Mouse (Mus musculus) liver, embryonic 11.5 days (tissue): ENCODE results near the gene Rps24. TPM values are rescaled to one million over a fixed set of nuclear protein-coding genes. Genes with fewer than 3 reads are reported as not detected.

Source experiments
- ATAC-seq: fragments of 200-750 bp; cut with Nextera tagmentation; replicated peaks from 2 replicates; pipeline ENCODE4 v1.8.0; 2017; ENCODE audit warnings: moderate number of reproducible peaks, mild to moderate bottlenecking, moderate TSS enrichment, moderate library complexity; ENCODE audit not compliant: low FRiP score
- DNase-seq: peaks from one replicate; pipeline ENCODE4 v3.0.0-alpha.2; 2017; ENCODE audit warnings: low spot score
- H3K27ac ChIP-seq: fragments of 300-500 bp; sonication (generic); 2 replicates; pipeline ENCODE4 v1.5.1; 2014; ENCODE audit warnings: mild to moderate bottlenecking, low read depth, low read length, control low read depth
- H3K27me3 ChIP-seq: fragments of 300-500 bp; sonication (generic); replicated peaks from 2 replicates; pipeline ENCODE4 v1.6.1; 2014; ENCODE audit warnings: low read length, mixed read lengths; ENCODE audit not compliant: control insufficient read depth, insufficient read depth
- H3K36me3 ChIP-seq: fragments of 300-500 bp; sonication (generic); 2 replicates; pipeline ENCODE4 v1.6.1; 2014; ENCODE audit warnings: mild to moderate bottlenecking, low read length, moderate library complexity, mixed read lengths; ENCODE audit not compliant: control insufficient read depth, insufficient read depth
- H3K4me1 ChIP-seq: fragments of 300-500 bp; sonication (generic); replicated peaks from 2 replicates; pipeline ENCODE4 v1.6.1; 2014; ENCODE audit warnings: low read length, mixed read lengths; ENCODE audit not compliant: control insufficient read depth, insufficient read depth
- H3K4me2 ChIP-seq: fragments of 300-500 bp; sonication (generic); 2 replicates; pipeline ENCODE4 v1.6.1; 2014; ENCODE audit warnings: mild to moderate bottlenecking, control low read depth, moderate library complexity
- H3K4me3 ChIP-seq: fragments of 300-500 bp; sonication (generic); 2 replicates; pipeline ENCODE4 v1.5.1; 2014; ENCODE audit warnings: low read depth, low read length, control low read depth
- H3K9ac ChIP-seq: fragments of 300-500 bp; sonication (generic); 2 replicates; pipeline ENCODE4 v1.6.1; 2014; ENCODE audit warnings: low read depth, low read length, control low read depth
- H3K9me3 ChIP-seq: fragments of 300-500 bp; sonication (generic); 2 replicates; pipeline ENCODE4 v1.6.1; 2016; ENCODE audit warnings: low read length, inconsistent platforms, mixed read lengths; ENCODE audit not compliant: control insufficient read depth
- WGBS: fragments of 180-500 bp; shearing (Covaris S2); extraction: QIAGEN DNeasy Blood & Tissue Kit; methylation state at CpG from one replicate; pipeline ENCODE4 v1.1.7; 2014; 5-methylcytosine and 5-hydroxymethylcytosine counted together
- polyA plus RNA-seq: library from polyadenylated mRNA; unstranded; fragments of >200 nt; fragmentation: Nextera tagmentation; extraction: Ambion mirVana; gene quantifications from 2 replicates; pipeline ENCODE4 v1.2.1, GENCODE M21; 2014

Gene Rps24
- polyA plus RNA-seq, 1 experiment from 2014 or later, result 1,515 TPM

DNA sequence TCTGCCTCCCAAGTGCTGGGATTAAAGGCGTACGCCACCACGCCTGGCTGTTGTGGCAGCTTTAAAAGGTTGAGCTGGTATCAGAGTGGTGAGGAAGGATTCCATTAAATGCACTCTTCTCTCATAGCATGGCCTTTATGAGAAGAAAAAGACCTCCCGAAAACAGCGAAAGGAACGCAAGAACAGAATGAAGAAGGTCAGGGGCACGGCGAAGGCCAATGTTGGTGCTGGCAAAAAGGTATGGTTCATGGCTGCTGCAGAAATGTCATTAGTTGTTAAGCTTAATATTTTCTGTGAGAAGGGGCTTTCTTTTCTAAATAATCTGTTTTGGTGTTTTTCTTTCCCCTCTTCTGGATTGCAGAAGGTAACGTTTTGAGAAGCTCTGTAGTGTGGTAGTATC, 6.3 kb downstream of the Rps24 start:
- Histone ChIP-seq H3K4me3 (peak overlapping the region; percentile 87), H3K36me3 (peaks cover 52% of the 10 kb centered on the region), H3K9ac (peak overlapping the region; percentile 98), H3K9me3 (no peaks in the 10 kb centered on the region), H3K4me1 (peaks cover 27% of the 10 kb centered on the region), H3K27me3 (no peaks in the 10 kb centered on the region), H3K27ac (peak overlapping the region; percentile 43; the same call in 1 of the 2 replicates), H3K4me2 (peak overlapping the region; percentile 81)
- 80% methylated on average over 9 of the region's 9 CpGs for WGBS
- DNase-seq, result no peak
- no peak for ATAC-seq

GRCm38 (mm10) chr14:24496507-24496906, 9.6 kb downstream of the Rps24 start:
- ATAC-seq, result no peak
- Histone ChIP-seq H3K27me3 (no peaks in the 10 kb centered on the region), H3K27ac (peak overlapping the region; percentile 10; the same call in 1 of the 2 replicates), H3K4me1 (peaks cover 29% of the 10 kb centered on the region), H3K4me2 (no peak overlapping the region), H3K36me3 (peaks cover 60% of the 10 kb centered on the region), H3K9me3 (no peaks in the 10 kb centered on the region), H3K4me3 (no peak overlapping the region), H3K9ac (no peak overlapping the region)
- DNase-seq, result no peak
- WGBS, result 92% methylated on average over 1 of the region's 1 CpGs

DNA sequence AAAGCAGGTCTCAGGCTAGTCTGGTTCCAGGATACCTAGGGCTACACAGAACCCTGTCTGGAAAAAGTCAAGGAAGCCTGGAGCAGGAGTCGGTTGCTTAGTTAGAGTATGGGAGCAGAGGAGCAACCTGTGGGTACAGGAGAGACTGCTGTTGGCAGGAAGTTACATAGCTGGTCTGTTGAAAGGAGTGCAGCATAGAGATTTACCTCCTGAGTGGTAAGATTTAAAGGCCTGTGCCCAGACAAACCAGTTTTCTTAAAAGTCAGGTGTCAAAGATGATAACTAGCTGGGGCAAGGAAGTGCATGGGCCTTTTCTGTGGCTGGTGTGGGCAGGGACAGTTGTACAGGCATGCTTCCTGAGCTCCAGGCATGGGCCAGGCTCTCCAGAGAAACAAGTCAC, 10.5 kb downstream of the Rps24 start:
- 0 out of 2 replicates have a peak overlapping the region, but pooled peaks have one; percentile 13 for H3K27ac ChIP-seq
- H3K36me3 ChIP-seq, result peaks cover 55% of the 10 kb centered on the region
- H3K4me1 ChIP-seq, result peaks cover 24% of the 10 kb centered on the region
- H3K4me2 ChIP-seq, result no peak overlapping the region
- no peak overlapping the region for H3K9ac ChIP-seq
- ATAC-seq (no peak), DNase-seq (no peak)
- no peak overlapping the region for H3K4me3 ChIP-seq
- 82% methylated on average over 1 of the region's 1 CpGs for WGBS
- H3K27me3 ChIP-seq, result no peaks in the 10 kb centered on the region
- H3K9me3 ChIP-seq, result no peaks in the 10 kb centered on the region

- Histone ChIP-seq H3K9me3 (no peaks in the 10 kb centered on the region), H3K4me2 (no peak overlapping the region), H3K27ac (no peak overlapping the region), H3K36me3 (peaks cover 42% of the 10 kb centered on the region), H3K9ac (no peak overlapping the region), H3K27me3 (no peaks in the 10 kb centered on the region), H3K4me3 (no peak overlapping the region), H3K4me1 (peaks cover 14% of the 10 kb centered on the region)
- DNase-seq, result no peak
- WGBS, result 68% methylated on average over 5 of the region's 5 CpGs
- no peak for ATAC-seq
Measured at GRCm38 (mm10) chr14:24498561-24499255, 11.8 kb downstream of the Rps24 start.

- WGBS, result 47% methylated on average over 9 of the region's 9 CpGs
- DNase-seq (no peak), ATAC-seq (no peak)
- peaks cover 7% of the 10 kb centered on the region for H3K4me1 ChIP-seq
- no peak overlapping the region for H3K4me2 ChIP-seq
- no peak overlapping the region for H3K4me3 ChIP-seq
- no peaks in the 10 kb centered on the region for H3K27me3 ChIP-seq
- no peak overlapping the region for H3K27ac ChIP-seq
- H3K9me3 ChIP-seq, result no peaks in the 10 kb centered on the region
- peaks cover 35% of the 10 kb centered on the region for H3K36me3 ChIP-seq
- no peak overlapping the region for H3K9ac ChIP-seq
Measured at GRCm38 (mm10) chr14:24499478-24499877, 12.6 kb downstream of the Rps24 start.

DNA sequence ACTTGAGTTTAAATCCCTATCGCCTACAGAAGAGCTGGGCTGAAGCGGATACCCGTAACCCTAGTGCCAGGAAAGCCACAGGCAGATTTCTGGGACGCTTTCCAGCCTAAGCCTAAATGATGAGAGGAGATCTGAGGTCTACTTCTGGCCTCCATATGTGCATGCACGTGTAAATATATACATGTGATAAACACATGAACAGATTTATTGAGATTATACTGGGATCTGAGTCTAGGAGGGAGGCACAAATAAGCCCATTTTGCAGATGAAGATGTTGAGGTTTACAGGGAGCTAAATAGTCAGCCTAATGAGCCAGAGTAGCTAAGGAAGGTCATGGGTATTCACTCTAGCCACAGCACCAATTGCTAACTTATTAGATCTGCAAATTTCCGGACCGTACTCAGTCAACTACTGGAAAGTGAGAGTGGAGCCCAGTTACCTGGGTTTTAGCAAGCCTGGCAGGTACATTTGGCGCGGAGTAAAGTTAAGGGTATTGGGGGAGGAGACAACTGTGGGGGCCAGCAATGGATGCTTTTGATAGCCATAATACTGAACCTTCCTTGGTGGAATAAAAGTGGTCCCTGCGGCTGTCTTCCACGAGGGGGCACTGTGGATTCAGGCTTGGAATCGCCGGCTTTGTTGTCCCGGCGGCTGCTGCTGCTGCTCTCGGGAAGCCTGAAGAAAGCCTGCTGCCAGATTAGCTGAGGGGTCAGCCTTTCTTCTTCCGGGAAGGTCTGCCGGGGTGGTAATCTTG, 13.3 kb downstream of the Rps24 start:
- Histone ChIP-seq H3K9me3 (no peaks in the 10 kb centered on the region), H3K36me3 (peaks cover 29% of the 10 kb centered on the region), H3K4me3 (no peak overlapping the region), H3K27ac (no peak overlapping the region), H3K4me2 (no peak overlapping the region), H3K27me3 (no peaks in the 10 kb centered on the region), H3K9ac (0 out of 2 replicates have a peak overlapping the region, but pooled peaks have one; percentile 2), H3K4me1 (peaks cover 3% of the 10 kb centered on the region; the same call in 1 of the 2 replicates)
- WGBS, result 23% methylated on average over 18 of the region's 18 CpGs
- peak; percentile 82 for DNase-seq
- ATAC-seq, result peak; percentile 52

DNA sequence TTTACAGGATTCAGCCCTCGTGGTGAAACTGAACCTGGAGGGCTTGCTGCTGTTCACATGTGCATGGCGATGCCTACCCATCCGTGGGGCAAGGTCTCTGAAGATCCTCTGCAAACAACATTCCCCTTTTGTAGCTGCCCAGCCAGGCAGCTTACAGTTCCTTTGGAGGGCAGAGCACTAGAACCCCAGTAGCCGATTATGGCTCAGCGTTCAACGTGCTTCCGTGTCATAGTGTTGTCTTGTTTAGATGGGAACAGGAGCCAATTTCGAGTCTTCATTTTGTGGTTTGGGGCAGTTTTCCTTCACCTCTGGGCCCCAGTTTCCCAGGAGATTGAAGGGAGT, 13.9 kb downstream of the Rps24 start:
- WGBS, result 34% methylated on average over 8 of the region's 8 CpGs
- peaks cover 26% of the 10 kb centered on the region for H3K36me3 ChIP-seq
- H3K4me2 ChIP-seq, result no peak overlapping the region
- H3K27ac ChIP-seq, result peak overlapping the region; percentile 36; the same call in 1 of the 2 replicates
- ATAC-seq, result peak; percentile 27; the same call in 1 of the 2 replicates
- no peak for DNase-seq
- no peaks in the 10 kb centered on the region for H3K9me3 ChIP-seq
- no peaks in the 10 kb centered on the region for H3K27me3 ChIP-seq
- H3K9ac ChIP-seq, result 0 out of 2 replicates have a peak overlapping the region, but pooled peaks have one; percentile 2
- peaks cover 3% of the 10 kb centered on the region; the same call in 1 of the 2 replicates for H3K4me1 ChIP-seq
- no peak overlapping the region for H3K4me3 ChIP-seq

DNA sequence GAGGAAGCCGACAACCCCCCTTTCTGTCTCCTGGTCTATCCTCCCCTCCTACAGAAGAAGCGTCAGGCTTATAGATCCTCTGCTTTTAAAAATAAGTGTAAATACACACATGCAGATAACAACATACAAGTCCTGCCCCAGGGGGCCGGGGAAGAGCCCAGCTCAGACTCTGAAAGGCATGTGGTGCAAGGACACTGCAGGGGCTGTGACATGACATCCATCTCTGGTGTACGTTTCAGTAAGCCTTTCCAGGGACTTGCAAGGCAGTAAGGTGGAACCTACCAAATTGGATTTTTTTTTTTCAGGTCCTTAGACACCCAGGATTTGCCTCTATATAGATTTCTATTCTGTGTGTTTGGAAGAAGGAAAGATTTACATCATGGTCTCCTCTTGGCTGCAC, 14.3 kb downstream of the Rps24 start:
- Histone ChIP-seq H3K27me3 (no peaks in the 10 kb centered on the region), H3K4me2 (no peak overlapping the region), H3K27ac (peak overlapping the region; percentile 36; the same call in 1 of the 2 replicates), H3K9ac (no peak overlapping the region), H3K36me3 (peaks cover 22% of the 10 kb centered on the region), H3K4me3 (no peak overlapping the region), H3K9me3 (no peaks in the 10 kb centered on the region), H3K4me1 (peaks cover 3% of the 10 kb centered on the region; the same call in 1 of the 2 replicates)
- WGBS, result 62% methylated on average over 4 of the region's 4 CpGs
- DNase-seq (no peak), ATAC-seq (no peak)
